Comparison of ENCODE assay signal across 24 mouse cellular contexts in genomic region chr15:83676286-83676685, GRCm38 (mm10). TPM values are rescaled to one million over a fixed set of nuclear protein-coding genes. Genes with fewer than 3 reads are reported as not detected.
DNase-seq lines count a peak whose midpoint lies in the region; ATAC-seq and TF ChIP-seq lines count a peak whose summit lies in the region.
"Had no signal": no experiment of that assay in that cellular context is flagged by ENCODE, and none has a peak within 500 bp of the region (broad histone marks: within the 10 kb centered on the region; RNA-seq: fewer than 3 reads in every experiment).

No protein-coding gene starts in this region.

- H3K27me3 ChIP-seq in heart, adult 2 months (ENCODE audit: control insufficient read depth, insufficient read depth, low read length): no peaks in the 10 kb centered on the region
- peaks cover 39% of the 10 kb centered on the region for H3K27me3 ChIP-seq in heart, embryonic 12.5 days (replicated peaks)
- peaks cover 52% of the 10 kb centered on the region for H3K27me3 ChIP-seq in embryonic facial prominence, embryonic 10.5 days (replicated peaks; ENCODE audit: low read depth, poor library complexity, severe bottlenecking)

- no peak for TF ChIP-seq CTCF in heart, adult 2 months (IDR thresholded peaks at IDR 0.05)

- no peak overlapping the region for H3K9ac ChIP-seq in heart, adult 2 months (ENCODE audit: low read depth, low read length)
- H3K9ac ChIP-seq in heart, embryonic 12.5 days: no peak overlapping the region
- H3K9ac ChIP-seq: embryonic facial prominence, embryonic 15.5 days; heart, embryonic 13.5 days; hindbrain, embryonic 13.5 days; kidney, embryonic 15.5 days had no signal

- peak; percentile 73; the same call in 1 of the 2 replicates for TF ChIP-seq EP300 in heart, adult 2 months (IDR thresholded peaks at IDR 0.05; ENCODE audit: insufficient read depth, low read depth, low read length)

- H3K4me3 ChIP-seq in heart, adult 2 months: no peak overlapping the region
- no peak overlapping the region for H3K4me3 ChIP-seq in heart, embryonic 12.5 days
- H3K4me3 ChIP-seq in embryonic facial prominence, embryonic 10.5 days: no peak overlapping the region
- H3K4me3 ChIP-seq: embryonic facial prominence, embryonic 15.5 days; erythroblast, embryonic 14.5 days; forebrain, embryonic 10.5 days; gastrocnemius, adult 2 months; heart, embryonic 13.5 days; hindbrain, embryonic 13.5 days; kidney, embryonic 15.5 days had no signal

- H3K4me2 ChIP-seq in heart, embryonic 12.5 days: no peak overlapping the region
- H3K4me2 ChIP-seq: embryonic facial prominence, embryonic 15.5 days; heart, embryonic 13.5 days; hindbrain, embryonic 13.5 days; kidney, embryonic 15.5 days had no signal

- H3K4me1 ChIP-seq in heart, adult 2 months (ENCODE audit: control insufficient read depth, insufficient read depth, low read length): peaks cover 4% of the 10 kb centered on the region
- H3K4me1 ChIP-seq in heart, embryonic 12.5 days (replicated peaks): peaks cover 20% of the 10 kb centered on the region
- peaks cover 77% of the 10 kb centered on the region for H3K4me1 ChIP-seq in embryonic facial prominence, embryonic 10.5 days

- ATAC-seq in heart, embryonic 12.5 days (ENCODE audit: insufficient number of reproducible peaks, low FRiP score): no peak
- ATAC-seq: forebrain, embryonic 14.5 days; hindbrain, postnatal 0 days had no signal

- intact Hi-C loops in heart, adult 2 months (cut with DNase I): no loop called here
- intact Hi-C loops in heart, postnatal 14 days (cut with DNase I): no loop called here
- intact Hi-C loops in gastrocnemius, postnatal 36 days (cut with DNase I): no loop called here

- H3K27ac ChIP-seq in heart, adult 2 months: no peak overlapping the region
- H3K27ac ChIP-seq in heart, embryonic 12.5 days (ENCODE audit: poor library complexity, severe bottlenecking): no peak overlapping the region
- H3K27ac ChIP-seq in embryonic facial prominence, embryonic 10.5 days (replicated peaks): 0 out of 2 replicates have a peak overlapping the region, but pooled peaks have one; percentile 44
- H3K27ac ChIP-seq: embryonic facial prominence, embryonic 15.5 days; forebrain, embryonic 10.5 days; gastrocnemius, adult 2 months; heart, embryonic 13.5 days; hindbrain, embryonic 13.5 days; hindbrain, postnatal 0 days; kidney, embryonic 15.5 days had no signal

- peak; percentile 55 for DNase-seq in adrenal gland, adult 8-10 months
- DNase-seq in adrenal gland, postnatal 25 days: no peak
- DNase-seq in heart, adult 2 months: peak in 1 of 2 experiments; percentile 52
- no peak for DNase-seq in embryonic facial prominence, embryonic 10.5 days (ENCODE audit: low spot score)
- DNase-seq in heart, postnatal 14 days: peak; percentile 19 to 33
- no peak for DNase-seq in gastrocnemius, postnatal 36 days
- DNase-seq in kidney, adult 18-20 months: no peak
- DNase-seq: cerebellum, adult 2 months; cerebellum, postnatal 10 days; gastrocnemius, adult 2 months; gastrocnemius, postnatal 25 days; kidney, adult 11 months had no signal

- H3K36me3 ChIP-seq in heart, adult 2 months (ENCODE audit: control insufficient read depth, insufficient read depth, low read length): no peaks in the 10 kb centered on the region
- no peaks in the 10 kb centered on the region for H3K36me3 ChIP-seq in heart, embryonic 12.5 days
- peaks cover 46% of the 10 kb centered on the region for H3K36me3 ChIP-seq in embryonic facial prominence, embryonic 10.5 days (replicated peaks)
- H3K36me3 ChIP-seq: embryonic facial prominence, embryonic 15.5 days; heart, embryonic 13.5 days; kidney, embryonic 15.5 days had no signal

- WGBS in heart, adult 2 months: 61% methylated on average over 3 of the region's 3 CpGs
- 75% methylated on average over 3 of the region's 3 CpGs for WGBS in heart, embryonic 12.5 days
- 96% methylated on average over 3 of the region's 3 CpGs for WGBS in embryonic facial prominence, embryonic 10.5 days

- no peak for TF ChIP-seq POLR2A in heart, adult 2 months (IDR thresholded peaks at IDR 0.05; ENCODE audit: insufficient read depth, low read depth, low read length)

- H3K9me3 ChIP-seq in heart, embryonic 12.5 days (replicated peaks): no peaks in the 10 kb centered on the region
- no peaks in the 10 kb centered on the region for H3K9me3 ChIP-seq in embryonic facial prominence, embryonic 10.5 days
- H3K9me3 ChIP-seq: embryonic facial prominence, embryonic 15.5 days; forebrain, embryonic 10.5 days; heart, embryonic 13.5 days; hindbrain, embryonic 13.5 days; kidney, embryonic 15.5 days had no signal

- no peaks in the 10 kb centered on the region for H3K79me2 ChIP-seq in heart, adult 2 months (replicated peaks; ENCODE audit: control insufficient read depth, insufficient read depth, low read length)

RNA-seq across cellular contexts. Expression of gene Scube1, which starts 48.5 kb away (rescaled TPM):
- total RNA-seq in adrenal gland, adult 8-10 months (2022): 1 to 10 TPM; 4.1 to 6.4 (median 6.0) TPM
- 3.9 and 4.8 TPM in 2 replicates for total RNA-seq in adrenal gland, postnatal 25 days (2021)
- 1 to 10 TPM in 1 of 2 experiments, under 1 TPM in 1; 0.65 to 1.3 TPM for total RNA-seq in heart, adult 2 months (2021)
- 2.2 and 3.0 TPM in 2 replicates for polyA plus RNA-seq in heart, adult 2 months (2012; rRNA removed)
- polyA plus RNA-seq in heart, embryonic 12.5 days (2016; fragmentation: Nextera tagmentation; extraction: Ambion mirVana): 16.3 and 16.6 TPM in 2 replicates
- 51.4 and 52.4 TPM in 2 replicates for polyA plus RNA-seq in embryonic facial prominence, embryonic 10.5 days (2016; fragmentation: Nextera tagmentation; extraction: Ambion mirVana)
- total RNA-seq in heart, postnatal 14 days (2021): 1 to 10 TPM; 3.7 to 4.0 TPM
- under 1 TPM; 0.38 to 0.76 TPM for total RNA-seq in gastrocnemius, postnatal 36 days (2021)
- total RNA-seq: hematopoietic stem cell, adult 5-6 weeks; MEL had no signal
- polyA plus RNA-seq: C2C12; erythroblast, embryonic 14.5 days had no signal

Comparison
In these comparisons a context has a peak if more than half of its experiments do, and no peak if none do; other contexts are left out.
1. DNase-seq: peak in adrenal gland, adult 8-10 months (single experiment) and heart, postnatal 14 days (2 of 2); none in adrenal gland, postnatal 25 days (single experiment), embryonic facial prominence, embryonic 10.5 days (single experiment), gastrocnemius, postnatal 36 days (0 of 2) and kidney, adult 18-20 months (single experiment).